Mouse (Mus musculus) lung, adult 18-20 months (tissue): ENCODE measurements around the gene Entpd2.
"Not testable (repeated sequence)": the region's sequence is repeated elsewhere in the genome, so short reads cannot be mapped to it uniquely, and the experiment has no call there.

Experiments
- DNase-seq, 2 experiments: peaks; one replicate each; pipeline ENCODE4 v3.0.0; 2022; ENCODE audit warnings: mixed read lengths in 2 of 2

The Entpd2 gene

GRCm38 (mm10) chr2:25394281-25395221, 1.1 kb upstream of the Entpd2 start:
- no peak for DNase-seq

- no peak for DNase-seq
Measured at GRCm38 (mm10) chr2:25396597-25396983, 916 bp downstream of the Entpd2 start.

DNA sequence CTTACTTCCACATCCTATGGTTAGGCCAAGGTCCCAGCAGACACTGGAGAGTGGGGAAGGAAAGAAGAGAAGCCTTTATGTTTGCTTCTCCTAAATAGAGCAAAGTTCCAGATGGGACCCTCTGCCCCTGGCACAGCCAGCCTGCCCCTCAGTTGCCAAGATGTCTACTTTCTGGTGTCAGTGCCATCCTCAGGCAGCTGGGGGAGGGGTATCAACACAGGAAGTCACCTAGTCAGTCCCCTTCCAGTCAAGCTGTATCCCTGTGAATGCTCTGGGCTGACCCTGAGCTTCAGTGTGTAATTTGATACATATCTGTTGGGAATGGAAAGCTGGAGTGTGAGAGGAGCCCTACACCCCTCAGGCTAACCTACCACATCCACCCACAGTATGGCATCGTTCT, 1.3 kb downstream of the Entpd2 start:
- no peak for DNase-seq

GRCm38 (mm10) chr2:25398065-25398464, 2.4 kb downstream of the Entpd2 start:
- DNase-seq = no peak

- DNase-seq = no peak
Measured at GRCm38 (mm10) chr2:25399051-25399450, 3.4 kb downstream of the Entpd2 start, which contains the start of gene Npdc1. Npdc1 (plus strand) TSS chr2:25399351.

- peak in 1 of 2 experiments; percentile 17 for DNase-seq
Measured at GRCm38 (mm10) chr2:25400291-25400690, 4.6 kb downstream of the Entpd2 start.

GRCm38 (mm10) chr2:25400764-25401163, 5.1 kb downstream of the Entpd2 start:
- DNase-seq = peak; percentile 65 to 75

DNA sequence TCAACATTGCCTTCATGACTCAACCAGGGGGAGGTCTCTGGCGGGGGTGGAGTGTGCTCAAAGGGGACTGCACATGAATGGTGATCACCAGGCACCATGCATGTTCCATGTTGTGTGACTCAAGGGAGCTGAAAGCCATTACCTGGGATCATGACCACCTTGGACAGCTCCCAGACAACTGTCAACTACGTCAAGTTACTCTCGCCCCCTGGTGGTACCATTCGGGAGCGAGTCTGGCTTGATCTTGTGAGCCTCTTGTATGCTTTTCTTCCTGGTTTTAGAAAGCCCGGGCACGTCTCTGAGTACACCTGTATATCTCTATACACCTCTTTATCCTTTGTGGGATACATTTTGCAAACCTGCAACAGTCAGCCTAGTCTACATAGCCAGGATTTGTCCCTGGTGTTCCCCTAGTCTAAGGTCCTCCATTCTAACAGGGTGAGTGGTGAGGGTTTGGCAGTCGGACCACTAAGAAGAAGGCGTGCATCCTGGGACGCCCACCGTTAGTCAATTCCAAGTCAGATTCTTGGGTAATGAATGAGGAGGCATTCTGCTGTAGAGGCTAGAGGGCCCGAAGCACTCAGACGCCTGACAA, 6.8 kb downstream of the Entpd2 start:
- DNase-seq = peak; percentile 73 to 82

- DNase-seq = peak; percentile 84 to 85
Measured at GRCm38 (mm10) chr2:25402972-25403601, 7.4 kb downstream of the Entpd2 start.

GRCm38 (mm10) chr2:25403994-25404393, 8.3 kb downstream of the Entpd2 start:
- DNase-seq = no peak

- no peak for DNase-seq
Measured at GRCm38 (mm10) chr2:25408908-25409307, 13.2 kb downstream of the Entpd2 start.

GRCm38 (mm10) chr2:25413436-25413835, 17.8 kb downstream of the Entpd2 start:
- not testable (repeated sequence) for DNase-seq

DNA sequence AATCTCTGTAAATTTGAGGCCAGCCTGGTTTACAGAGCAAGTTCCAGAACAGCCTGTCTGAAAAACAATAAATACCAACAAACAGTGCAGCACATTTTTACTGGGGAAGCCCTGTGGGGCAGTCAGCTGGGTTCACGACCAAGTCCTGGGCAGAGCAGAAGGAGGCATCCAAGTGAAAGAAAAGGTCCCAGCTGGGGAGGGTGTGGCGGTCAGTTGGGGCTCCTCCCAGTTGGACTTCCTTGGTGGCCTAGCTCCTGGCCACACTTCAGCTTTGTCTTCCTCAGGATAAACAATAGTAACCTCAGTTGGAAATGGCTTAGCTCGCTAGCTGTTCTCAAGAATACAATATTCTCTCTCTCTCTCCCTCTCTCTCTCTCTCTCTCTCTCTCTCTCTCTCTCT, 21.8 kb downstream of the Entpd2 start:
- DNase-seq = no peak

DNA sequence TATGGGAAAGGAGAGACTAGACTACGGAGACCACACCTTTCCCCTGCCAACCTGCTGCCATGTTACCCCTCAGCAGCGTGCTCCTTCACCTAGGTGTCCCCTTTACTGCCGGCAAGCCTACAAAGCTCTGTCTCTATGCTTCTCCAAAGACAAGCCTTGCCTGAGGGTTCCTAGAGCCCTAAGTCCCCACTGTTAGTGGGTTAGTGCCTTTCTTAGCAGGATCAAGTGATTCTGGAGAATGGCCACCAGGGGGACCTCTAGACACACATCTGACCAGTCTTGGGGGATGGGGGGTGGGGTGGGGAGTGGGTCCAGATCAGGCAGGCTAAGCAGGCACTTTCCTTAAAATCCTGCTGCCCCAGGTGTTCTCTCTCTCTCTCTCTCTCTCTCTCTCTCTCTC, 26.2 kb downstream of the Entpd2 start:
- peak; percentile 31 to 33 for DNase-seq

DNA sequence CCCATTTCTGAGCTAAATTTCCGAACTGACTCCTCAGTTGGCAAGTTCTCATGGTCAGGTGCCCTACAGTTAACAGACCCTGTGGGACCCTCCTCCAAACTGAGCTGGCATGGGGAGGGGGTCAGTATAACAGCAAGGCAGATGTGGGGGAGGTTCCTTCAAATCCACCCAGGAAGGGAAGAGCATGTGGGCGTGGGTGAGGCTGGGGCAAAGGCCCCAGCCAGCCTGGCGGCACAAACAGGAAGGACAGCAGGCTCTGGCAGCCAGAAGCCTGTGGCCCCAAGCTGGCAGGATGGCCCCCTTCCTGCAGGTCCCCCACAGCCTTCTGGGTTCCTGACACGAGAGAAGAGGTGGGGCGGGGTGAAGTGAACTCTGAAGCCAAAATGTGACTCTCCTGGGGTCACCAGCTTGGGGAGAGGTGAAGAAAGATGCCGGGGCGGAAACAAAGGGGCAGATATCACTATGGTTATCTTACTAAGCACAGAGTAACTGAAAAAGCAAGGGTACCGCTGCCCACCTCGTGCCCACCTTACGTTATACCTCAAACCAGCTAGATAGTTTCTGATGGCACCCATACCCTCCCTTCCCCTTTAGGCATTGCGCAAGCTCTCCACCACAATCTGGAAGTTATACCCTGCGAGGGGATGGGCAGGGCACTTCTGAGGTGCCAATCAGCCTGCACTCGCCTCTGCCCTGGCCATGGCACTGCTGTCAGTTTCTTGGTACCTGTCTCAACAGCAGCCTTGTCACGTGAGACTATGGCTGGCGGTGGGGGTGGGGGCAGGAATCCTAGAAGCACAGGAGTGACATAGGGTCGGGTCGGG, 27.1 kb downstream of the Entpd2 start, which contains the start of gene Fut7:
TSS of gene Fut7 (plus strand) at position 681 of the 824 bp plus-strand sequence.
- peak; percentile 51 to 52 for DNase-seq

- no peak for DNase-seq
Measured at GRCm38 (mm10) chr2:25423626-25424025, 28.0 kb downstream of the Entpd2 start.

DNA sequence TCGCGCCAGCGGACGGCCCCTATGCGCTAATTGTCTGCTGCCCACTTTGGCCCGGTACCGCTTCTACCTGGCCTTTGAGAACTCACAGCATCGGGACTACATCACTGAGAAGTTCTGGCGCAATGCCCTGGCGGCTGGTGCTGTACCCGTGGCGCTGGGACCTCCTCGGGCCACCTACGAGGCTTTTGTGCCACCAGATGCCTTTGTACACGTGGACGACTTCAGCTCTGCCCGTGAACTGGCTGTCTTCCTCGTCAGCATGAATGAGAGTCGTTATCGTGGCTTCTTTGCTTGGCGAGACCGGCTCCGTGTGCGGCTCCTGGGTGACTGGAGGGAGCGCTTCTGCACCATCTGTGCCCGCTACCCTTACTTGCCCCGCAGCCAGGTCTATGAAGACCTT, 29.8 kb downstream of the Entpd2 start:
- DNase-seq = no peak

- DNase-seq = peak; percentile 54 to 61
Measured at GRCm38 (mm10) chr2:25426721-25427191, 31.1 kb downstream of the Entpd2 start.

DNA sequence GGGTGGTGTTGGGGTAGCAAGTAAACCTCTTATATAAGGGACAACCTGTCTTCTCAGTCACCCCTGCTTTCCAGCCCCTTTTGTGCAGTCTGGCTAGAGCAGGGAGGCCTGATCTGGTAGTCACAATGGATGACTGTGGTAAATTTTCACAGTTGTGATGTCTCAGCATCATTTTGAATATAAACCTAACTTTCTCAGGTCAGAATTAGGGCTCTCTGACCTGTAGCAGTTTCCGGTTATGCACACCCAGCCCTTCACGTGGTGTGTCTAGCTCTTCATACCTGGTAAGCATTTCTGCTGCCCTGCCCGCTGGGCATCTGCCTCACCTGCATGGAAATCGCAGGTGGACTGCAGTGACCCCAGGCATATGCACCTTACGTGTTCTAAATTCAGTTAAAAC, 31.6 kb downstream of the Entpd2 start:
- no peak for DNase-seq

DNA sequence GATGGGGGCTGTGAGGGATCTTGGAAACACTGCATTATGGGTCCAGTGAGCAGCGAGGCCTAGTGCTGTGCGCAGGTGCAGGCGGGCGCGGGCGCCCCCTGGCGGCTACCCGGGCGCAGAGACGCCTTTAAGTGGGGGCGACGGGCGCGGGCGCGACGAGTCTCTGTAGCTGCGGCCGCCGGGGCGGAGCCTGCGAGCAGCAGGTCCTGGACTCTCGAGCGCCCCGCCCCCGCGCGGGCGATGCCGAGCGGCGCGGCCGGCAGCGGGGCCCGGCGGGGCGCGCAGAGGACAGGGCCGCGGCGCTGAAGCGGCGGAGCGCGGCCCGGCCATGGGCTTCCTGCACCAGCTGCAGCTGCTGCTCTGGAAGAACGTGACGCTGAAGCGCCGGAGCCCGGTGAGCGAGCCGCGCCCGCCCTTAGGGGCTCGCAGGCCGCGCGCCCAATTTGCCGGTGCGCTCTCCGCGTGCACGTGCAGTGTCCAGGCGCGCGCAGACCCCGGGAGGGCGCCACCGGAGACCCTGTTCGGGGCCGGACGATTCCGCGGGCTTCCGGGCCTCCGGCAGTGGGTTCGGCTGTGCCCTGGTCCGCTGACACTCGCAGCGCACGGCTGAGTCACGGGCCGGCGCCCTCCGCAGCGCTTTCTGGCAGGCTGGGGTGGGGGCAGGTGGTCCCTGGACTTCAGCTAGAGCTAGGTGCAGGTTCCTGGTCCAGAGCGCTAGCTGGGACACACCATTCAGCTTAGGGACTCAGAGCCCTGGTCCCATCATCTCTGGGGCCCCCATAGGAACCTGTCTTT, 33.0 kb downstream of the Entpd2 start, which contains the start of gene Abca2:
TSS of gene Abca2 (plus strand) at position 262 of the 795 bp plus-strand sequence.
- peak; percentile 92 to 95 for DNase-seq

GRCm38 (mm10) chr2:25429435-25430180, 33.9 kb downstream of the Entpd2 start:
- no peak for DNase-seq
